Mouse (Mus musculus): ENCODE results near the gene Fam71e1.

- TF ChIP-seq GATA1 (IDR thresholded peaks at IDR 0.05; ENCODE audit: borderline replicate concordance, low read length) = no peak
- TF ChIP-seq FLI1 (IDR thresholded peaks at IDR 0.05; ENCODE audit: low read length) = no peak
These were observed 23.9 kb upstream of the Fam71e1 start for GRCm38 (mm10) chr7:44472558-44472885.
